ENCODE assay signal across 8 mouse cellular contexts in genomic region chr13:4942490-4942889, GRCm38 (mm10).
DNase-seq lines count a peak whose midpoint lies in the region; ATAC-seq and TF ChIP-seq lines count a peak whose summit lies in the region.
"Not testable (repeated sequence)": the region's sequence is repeated elsewhere in the genome, so short reads cannot be mapped to it uniquely, and the experiment has no call there.

No protein-coding gene starts in this region.

- not testable (repeated sequence) for H3K27ac ChIP-seq in hindbrain, embryonic 11.5 days (ENCODE audit: low read depth, low read length); limb, embryonic 14.5 days (replicated peaks; ENCODE audit: low read depth, low read length)

- H3K4me3 ChIP-seq in hindbrain, embryonic 11.5 days (ENCODE audit: low read depth, low read length); limb, embryonic 14.5 days (replicated peaks; ENCODE audit: low read length): not testable (repeated sequence)

- peak; percentile 30 to 45 for DNase-seq in cerebellum, postnatal 14 days
- DNase-seq in gastrocnemius, adult 18-20 months (ENCODE audit: low spot score): peak; percentile 17
- peak; percentile 35 for DNase-seq in hindbrain, embryonic 11.5 days (ENCODE audit: low spot score)
- peak; percentile 34 to 35 for DNase-seq in kidney, postnatal 25 days
- DNase-seq in limb, embryonic 14.5 days (ENCODE audit: low spot score): not testable (repeated sequence)
- DNase-seq in right cerebral cortex, postnatal 36 days (ENCODE audit: low spot score in 2 of 2): peak; percentile 5 to 16

- not testable (repeated sequence) for H3K9ac ChIP-seq in hindbrain, embryonic 11.5 days (ENCODE audit: low read depth, low read length); limb, embryonic 14.5 days (ENCODE audit: low read depth, low read length, severe bottlenecking)

- peak; percentile 86 for ATAC-seq in CD4-positive, CD25-positive, alpha-beta regulatory T cell, adult 4 months
- peak; percentile 73; the same call in 1 of the 2 replicates for ATAC-seq in hindbrain, embryonic 11.5 days (ENCODE audit: low FRiP score)
- peak; percentile 34; the same call in 1 of the 2 replicates for ATAC-seq in limb, embryonic 14.5 days (ENCODE audit: low FRiP score, low read depth)
- ATAC-seq in megakaryocyte progenitor cell, adult 5-6 weeks (replicated peaks; ENCODE audit: poor library complexity): peak; percentile 82

- not testable (repeated sequence) for H3K9me3 ChIP-seq in hindbrain, embryonic 11.5 days (ENCODE audit: control insufficient read depth, low read length); limb, embryonic 14.5 days (ENCODE audit: control insufficient read depth, low read length)

- not testable (repeated sequence) for H3K4me1 ChIP-seq in hindbrain, embryonic 11.5 days (replicated peaks; ENCODE audit: control insufficient read depth, insufficient read depth, low read length); limb, embryonic 14.5 days (ENCODE audit: control insufficient read depth, insufficient read depth, low read length)

- not testable (repeated sequence) for TF ChIP-seq POLR2A in limb, embryonic 14.5 days (IDR thresholded peaks at IDR 0.05; ENCODE audit: borderline replicate concordance, extremely low read depth, insufficient read depth, insufficient read length)

- not testable (repeated sequence) for H3K36me3 ChIP-seq in hindbrain, embryonic 11.5 days (ENCODE audit: control insufficient read depth, insufficient read depth, low read length); limb, embryonic 14.5 days (ENCODE audit: control insufficient read depth, insufficient read depth, low read length)

- not testable (repeated sequence) for H3K4me2 ChIP-seq in hindbrain, embryonic 11.5 days (replicated peaks; ENCODE audit: low read depth, low read length); limb, embryonic 14.5 days (replicated peaks; ENCODE audit: low read depth, low read length, severe bottlenecking)

- 20% methylated on average over 4 of the region's 14 CpGs for WGBS in hindbrain, embryonic 11.5 days
- WGBS in limb, embryonic 14.5 days: 22% methylated on average over 4 of the region's 14 CpGs

- H3K27me3 ChIP-seq in hindbrain, embryonic 11.5 days (ENCODE audit: control insufficient read depth, insufficient read depth, low read length); limb, embryonic 14.5 days (ENCODE audit: control insufficient read depth, insufficient read depth, low read length): not testable (repeated sequence)

Comparison
In these comparisons a context has a peak if more than half of its experiments do, and no peak if none do; other contexts are left out.
1. ATAC-seq: peak in every context shown above with its lines; median percentile 86 in CD4-positive, CD25-positive, alpha-beta regulatory T cell, adult 4 months; 82 in megakaryocyte progenitor cell, adult 5-6 weeks; 73 in hindbrain, embryonic 11.5 days; 34 in limb, embryonic 14.5 days.